Mouse (Mus musculus) myocyte (in vitro differentiated cells): ENCODE data around the gene Ugt1a9. TPM values are rescaled to one million over a fixed set of nuclear protein-coding genes. Genes with fewer than 3 reads are reported as not detected.

Source experiments
- H3K27me3 ChIP-seq: one replicate; pipeline ENCODE4 v1.6.1; 2011; ENCODE audit not compliant: control insufficient read depth, insufficient read depth, insufficient read length
- H3K36me3 ChIP-seq: one replicate; pipeline ENCODE4 v1.6.1; 2011; ENCODE audit not compliant: control insufficient read depth, insufficient read depth
- H3K4me2 ChIP-seq: one replicate; pipeline ENCODE4 v1.6.1; 2011; ENCODE audit warnings: low read depth, control low read depth
- H3K4me3 ChIP-seq: one replicate; pipeline ENCODE4 v1.5.1; 2011; ENCODE audit warnings: mild to moderate bottlenecking, control low read depth, moderate library complexity
- H3K79me2 ChIP-seq: one replicate; pipeline ENCODE4 v1.6.1; 2011; ENCODE audit not compliant: control insufficient read depth, insufficient read depth
- H3ac ChIP-seq: one replicate; pipeline ENCODE4 v1.6.1; 2011; ENCODE audit not compliant: control insufficient read depth, insufficient read length
- CEBPB ChIP-seq: IDR thresholded peaks from 2 replicates; pipeline ENCODE4 v1.6.1; 2011; ENCODE audit warnings: mild to moderate bottlenecking, moderate library complexity; ENCODE audit not compliant: poor library complexity, insufficient read depth, severe bottlenecking
- E2F4 ChIP-seq: IDR thresholded peaks from one replicate; pipeline ENCODE4 v1.6.1; 2011; ENCODE audit warnings: mild to moderate bottlenecking, control low read depth, moderate library complexity; ENCODE audit not compliant: insufficient read depth
- MAX ChIP-seq: IDR thresholded peaks from one replicate; pipeline ENCODE4 v1.6.1; 2011; ENCODE audit warnings: low read depth, mild to moderate bottlenecking, control low read depth
- MYOD1 ChIP-seq, 3 experiments: IDR thresholded peaks; one replicate each; pipeline ENCODE4 v1.6.1; 2011; ENCODE audit warnings: control low read depth in 2 of 3, low read depth in 2 of 3, mild to moderate bottlenecking in 2 of 3, moderate library complexity in 1 of 3; ENCODE audit not compliant: insufficient read length in 2 of 3, control insufficient read depth in 1 of 3
- MYOG ChIP-seq, 3 experiments: IDR thresholded peaks; one replicate each; pipeline ENCODE4 v1.6.1; 2011; ENCODE audit warnings: control low read depth in 2 of 3, low read depth in 2 of 3, mild to moderate bottlenecking in 2 of 3; ENCODE audit not compliant: insufficient read length in 2 of 3, control insufficient read depth in 1 of 3, insufficient read depth in 1 of 3
- POLR2A ChIP-seq: IDR thresholded peaks from one replicate; pipeline ENCODE4 v1.6.1; 2011; ENCODE audit warnings: low read depth, mild to moderate bottlenecking, control low read depth, moderate library complexity; ENCODE audit not compliant: insufficient read length
- POLR2AphosphoS2 ChIP-seq: IDR thresholded peaks from one replicate; pipeline ENCODE4 v1.6.1; 2011; ENCODE audit warnings: low read depth, control low read depth; ENCODE audit not compliant: insufficient read length
- REST ChIP-seq: IDR thresholded peaks from one replicate; pipeline ENCODE4 v1.6.1; 2011; ENCODE audit warnings: mild to moderate bottlenecking, control low read depth, moderate library complexity; ENCODE audit not compliant: insufficient read depth, insufficient read length
- SRF ChIP-seq: IDR thresholded peaks from one replicate; pipeline ENCODE4 v1.6.1; 2011; ENCODE audit warnings: low read depth; ENCODE audit not compliant: control insufficient read depth, insufficient read length
- TCF12 ChIP-seq: IDR thresholded peaks from one replicate; pipeline ENCODE4 v1.6.1; 2011; ENCODE audit warnings: mild to moderate bottlenecking, control low read depth; ENCODE audit not compliant: poor library complexity, insufficient read depth, severe bottlenecking
- TCF3 ChIP-seq: IDR thresholded peaks from one replicate; pipeline ENCODE4 v1.6.1; 2011; ENCODE audit warnings: low read depth, control low read depth; ENCODE audit not compliant: insufficient read length
- USF1 ChIP-seq: IDR thresholded peaks from one replicate; pipeline ENCODE4 v1.6.1; 2011; ENCODE audit warnings: low read depth, mild to moderate bottlenecking, control low read depth, moderate library complexity
- polyA plus RNA-seq: library from polyadenylated mRNA; unstranded; fragments of >200 nt; fragmentation: generic; extraction: Trizol; gene quantifications from one replicate; pipeline ENCODE4 v1.2.1, GENCODE M21; 2012; ENCODE audit warnings: missing spikeins

Gene Ugt1a9
- polyA plus RNA-seq, 1 experiment: not detected

GRCm38 (mm10) chr1:88253540-88253939, 182.9 kb downstream of the Ugt1a9 start:
- Histone ChIP-seq H3K79me2 (no peaks in the 10 kb centered on the region), H3K27me3 (peaks cover 8% of the 10 kb centered on the region), H3K36me3 (no peaks in the 10 kb centered on the region), H3ac (no peak overlapping the region), H3K4me2 (no peak overlapping the region), H3K4me3 (no peak overlapping the region)
- TF ChIP-seq SRF: no peak
- no peak for TF ChIP-seq CEBPB
- TF ChIP-seq TCF12: no peak
- TF ChIP-seq USF1: no peak
- no peak for TF ChIP-seq POLR2AphosphoS2
- TF ChIP-seq E2F4: no peak
- no peak for TF ChIP-seq MYOG (IDR thresholded peaks at IDR 0.05; ENCODE audit: control insufficient read depth in 1 of 3, insufficient read depth in 1 of 3, insufficient read length in 2 of 3, low read depth in 2 of 3)
- no peak for TF ChIP-seq REST
- no peak for TF ChIP-seq POLR2A
- TF ChIP-seq MAX: no peak
- no peak for TF ChIP-seq TCF3
- TF ChIP-seq MYOD1 (IDR thresholded peaks at IDR 0.05; ENCODE audit: control insufficient read depth in 1 of 3, insufficient read length in 2 of 3, low read depth in 2 of 3): no peak

GRCm38 (mm10) chr1:88254793-88255465, 184.3 kb downstream of the Ugt1a9 start:
- Histone ChIP-seq H3ac (no peak overlapping the region), H3K4me2 (peak overlapping the region; percentile 0), H3K36me3 (no peaks in the 10 kb centered on the region), H3K79me2 (no peaks in the 10 kb centered on the region), H3K27me3 (peaks cover 5% of the 10 kb centered on the region), H3K4me3 (no peak overlapping the region)
- TF ChIP-seq TCF12 (peak; percentile 63), REST (no peak), E2F4 (no peak)

GRCm38 (mm10) chr1:88255466-88255857, 184.9 kb downstream of the Ugt1a9 start:
- Histone ChIP-seq H3K4me2 (no peak overlapping the region), H3K27me3 (peaks cover 4% of the 10 kb centered on the region), H3ac (no peak overlapping the region), H3K4me3 (no peak overlapping the region), H3K36me3 (no peaks in the 10 kb centered on the region), H3K79me2 (no peaks in the 10 kb centered on the region)
- no peak for TF ChIP-seq TCF12
- no peak for TF ChIP-seq SRF
- no peak for TF ChIP-seq MAX
- no peak for TF ChIP-seq CEBPB
- TF ChIP-seq POLR2AphosphoS2: no peak
- no peak for TF ChIP-seq POLR2A
- no peak for TF ChIP-seq E2F4
- TF ChIP-seq MYOG (IDR thresholded peaks at IDR 0.05; ENCODE audit: control insufficient read depth in 1 of 3, insufficient read depth in 1 of 3, insufficient read length in 2 of 3, low read depth in 2 of 3): no peak
- no peak for TF ChIP-seq MYOD1 (IDR thresholded peaks at IDR 0.05; ENCODE audit: control insufficient read depth in 1 of 3, insufficient read length in 2 of 3, low read depth in 2 of 3)
- TF ChIP-seq TCF3: no peak
- no peak for TF ChIP-seq USF1
- TF ChIP-seq REST: no peak

GRCm38 (mm10) chr1:88255989-88256754, 185.6 kb downstream of the Ugt1a9 start:
- H3K36me3 ChIP-seq: no peaks in the 10 kb centered on the region
- H3K79me2 ChIP-seq: no peaks in the 10 kb centered on the region
- TF ChIP-seq REST (no peak), MAX (no peak), E2F4 (no peak), USF1 (no peak), POLR2A (no peak), TCF3 (no peak), MYOG (IDR thresholded peaks at IDR 0.05; ENCODE audit: control insufficient read depth in 1 of 3, insufficient read depth in 1 of 3, insufficient read length in 2 of 3, low read depth in 2 of 3) (no peak), TCF12 (no peak), SRF (no peak), MYOD1 (IDR thresholded peaks at IDR 0.05; ENCODE audit: control insufficient read depth in 1 of 3, insufficient read length in 2 of 3, low read depth in 2 of 3) (no peak), POLR2AphosphoS2 (no peak), CEBPB (no peak)
- peaks cover 2% of the 10 kb centered on the region for H3K27me3 ChIP-seq
- no peak overlapping the region for H3K4me2 ChIP-seq
- H3K4me3 ChIP-seq: no peak overlapping the region
- no peak overlapping the region for H3ac ChIP-seq
